Mouse (Mus musculus) urinary bladder, adult 2 months (tissue): Measurements from ENCODE around the gene Fgd4. TPM values are rescaled to one million over a fixed set of nuclear protein-coding genes. Genes with fewer than 3 reads are reported as not detected.

Source experiments
- polyA plus RNA-seq: library from polyadenylated mRNA; depleted of rRNA; stranded (reverse); fragments of >200 nt; gene quantifications from 2 replicates; pipeline ENCODE4 v1.2.3, GENCODE M21; 2012; rRNA removed

The Fgd4 gene
- polyA plus RNA-seq, 1 experiment: 4.9 TPM

Other genes with a start within 250 kb of the Fgd4 start
- 45.5 and 48.1 TPM in 2 replicates for gene Dnm1l, start 241.6 kb downstream of the Fgd4 start, polyA plus RNA-seq
- not detected in 2 replicates for gene Olfr19, start 75.9 kb upstream of the Fgd4 start, polyA plus RNA-seq
- 0.03 TPM in 1 of 2 replicates, not detected in the other for gene Spag6l, start 228.9 kb upstream of the Fgd4 start, polyA plus RNA-seq